Mouse (Mus musculus): ENCODE data around the gene Clmn. TPM values are rescaled to one million over a fixed set of nuclear protein-coding genes. Genes with fewer than 3 reads are reported as not detected.

Gene Clmn
- total RNA-seq, 2 experiments from 2014 or later = 2.8 to 3.5 TPM

DNA sequence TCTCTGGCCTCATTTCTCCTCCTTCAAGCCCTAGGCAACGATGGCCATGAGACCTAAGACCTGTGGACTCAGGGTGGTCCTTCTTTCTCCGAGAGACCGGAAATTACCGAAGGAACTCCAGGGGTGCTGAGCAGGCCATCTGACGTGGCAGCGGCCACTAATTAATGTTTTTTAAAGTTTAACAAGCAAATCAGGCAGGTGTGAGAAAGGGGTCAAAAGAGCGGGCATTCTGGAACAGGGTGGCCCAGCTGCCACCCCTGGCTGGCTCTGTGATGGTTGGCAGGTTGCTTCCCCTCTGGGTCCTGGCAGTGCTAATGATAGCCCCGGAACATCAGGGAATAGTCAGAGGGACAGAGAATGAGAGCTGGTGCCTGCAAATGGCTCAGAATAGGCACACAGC is 42.7 kb downstream of the Clmn start:
- intact Hi-C loops (cut with DNase I) = loop anchor here (5.0 kb wide), 1 partner anchor 210 kb away; the partner anchor contains the start of gene Glrx5
- DNase-seq (ENCODE audit: low spot score) = no peak

DNA sequence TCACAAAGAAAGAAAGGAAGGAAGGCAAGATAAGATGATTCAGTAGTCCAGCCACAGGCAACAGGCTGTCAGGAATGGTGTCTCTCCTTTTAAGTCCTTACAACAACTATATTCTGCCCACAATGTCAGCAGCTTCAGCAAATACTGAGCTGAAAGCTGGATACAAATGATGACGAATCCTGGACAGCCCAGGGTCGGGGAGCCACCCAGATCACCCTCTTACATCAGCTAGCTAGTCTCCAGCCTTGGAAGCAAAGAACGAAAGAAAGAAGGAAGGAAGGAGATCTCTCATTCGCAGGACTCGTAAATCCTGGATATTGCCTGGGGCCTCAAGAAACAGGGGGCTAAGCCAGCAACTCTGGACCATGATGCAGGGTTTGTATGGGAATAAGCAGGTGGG is 44.8 kb downstream of the Clmn start:
- DNase-seq (ENCODE audit: low spot score) = no peak
- intact Hi-C loops (cut with DNase I) = loop anchor here (5.0 kb wide), 1 partner anchor 212 kb away; the partner anchor contains the start of gene Glrx5

DNA sequence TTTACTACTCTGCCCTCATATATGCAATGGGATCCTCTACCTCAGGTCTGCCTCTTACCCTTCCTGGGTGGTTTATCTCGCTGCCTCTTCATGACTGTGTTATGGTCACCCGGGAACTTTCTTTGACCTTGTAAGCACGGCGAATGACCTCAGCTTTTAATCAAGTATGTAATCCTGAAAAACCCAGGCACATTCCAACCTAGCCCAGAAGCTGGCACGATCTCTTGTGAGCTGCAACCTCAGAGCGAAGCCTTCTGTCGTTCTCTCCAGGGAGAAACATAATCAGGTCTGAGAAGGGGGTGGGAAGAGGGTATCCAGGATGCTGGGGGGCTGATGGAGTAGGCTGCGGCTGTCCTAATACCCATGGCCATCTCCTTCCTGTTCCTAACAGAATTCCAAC is 45.8 kb downstream of the Clmn start:
- no peak for DNase-seq (ENCODE audit: low spot score)
- intact Hi-C loops (cut with DNase I) = no loop called here

DNA sequence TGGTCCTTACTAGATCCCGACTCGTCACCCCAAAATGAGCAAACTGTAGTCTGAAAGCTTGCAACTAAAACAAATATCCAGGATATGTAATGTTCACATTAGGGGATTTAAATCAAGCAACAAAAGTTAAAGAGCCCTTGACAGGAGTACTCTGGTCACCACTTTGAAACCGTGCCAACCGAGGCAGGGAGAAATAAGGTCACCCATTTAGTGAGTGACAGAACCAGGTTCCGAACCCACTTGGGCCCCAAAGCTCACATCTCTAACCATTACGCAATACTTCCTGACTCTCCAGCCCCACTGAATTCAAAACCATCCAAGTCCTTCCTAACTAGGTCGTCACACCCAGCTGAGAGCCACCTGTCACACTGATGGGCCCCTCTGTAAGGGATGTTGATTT is 46.8 kb downstream of the Clmn start:
- DNase-seq (ENCODE audit: low spot score) = no peak
- intact Hi-C loops (cut with DNase I) = no loop called here

DNA sequence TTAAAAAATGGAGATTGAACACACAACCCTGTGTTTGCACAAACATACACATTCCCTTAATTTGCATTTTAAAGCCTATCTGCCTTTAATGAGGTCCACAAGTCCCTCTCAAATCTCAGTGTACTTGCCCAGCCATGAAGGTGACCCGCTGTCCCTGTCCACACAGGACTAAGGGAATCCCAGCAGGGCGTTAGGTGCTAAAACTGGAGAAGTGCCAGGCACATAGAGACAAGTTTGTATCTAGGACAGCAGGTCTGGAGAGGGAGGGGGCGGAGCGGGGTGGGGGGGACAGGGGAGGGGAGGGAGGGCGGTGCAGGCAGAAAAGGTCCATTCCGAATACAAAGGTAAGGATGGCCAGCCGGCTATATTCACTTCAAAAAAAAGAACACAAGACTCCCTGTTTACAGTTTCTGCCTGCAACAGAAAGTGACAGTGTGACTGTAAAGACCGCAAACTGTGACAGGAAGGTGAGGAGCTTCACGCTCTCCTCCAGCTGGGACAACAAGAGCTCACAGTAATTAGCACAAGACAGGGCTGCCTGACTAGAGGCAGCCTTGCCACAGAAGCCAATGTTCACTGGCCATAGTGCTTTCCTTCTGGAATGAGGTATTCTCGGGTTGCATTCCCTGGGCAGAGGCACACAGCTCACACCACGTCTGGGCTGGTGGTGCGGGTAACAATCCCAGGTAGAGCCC is 47.6 kb downstream of the Clmn start:
- intact Hi-C loops (cut with DNase I) = no loop called here
- no peak for DNase-seq (ENCODE audit: low spot score)

DNA sequence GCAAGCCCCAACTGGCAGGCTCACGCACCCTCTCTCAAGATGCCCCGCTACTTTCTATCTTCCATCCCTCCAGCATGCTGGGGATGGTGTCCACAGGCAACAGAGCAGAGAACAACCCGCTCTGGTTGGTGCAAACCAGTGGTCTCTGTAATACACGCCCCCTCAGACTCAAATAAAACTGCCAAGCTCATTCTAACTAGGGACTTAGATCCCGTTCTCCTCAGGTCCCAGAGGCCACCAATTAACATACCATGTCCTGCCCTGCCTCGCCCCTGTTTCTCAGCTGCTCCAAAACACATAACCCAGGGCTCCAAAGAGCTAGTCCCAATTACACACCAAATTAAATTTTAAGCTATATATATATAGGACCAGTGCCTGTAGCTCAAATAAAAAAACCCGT is 50.6 kb downstream of the Clmn start:
- intact Hi-C loops (cut with DNase I) = no loop called here
- no peak for DNase-seq (ENCODE audit: low spot score)

DNA sequence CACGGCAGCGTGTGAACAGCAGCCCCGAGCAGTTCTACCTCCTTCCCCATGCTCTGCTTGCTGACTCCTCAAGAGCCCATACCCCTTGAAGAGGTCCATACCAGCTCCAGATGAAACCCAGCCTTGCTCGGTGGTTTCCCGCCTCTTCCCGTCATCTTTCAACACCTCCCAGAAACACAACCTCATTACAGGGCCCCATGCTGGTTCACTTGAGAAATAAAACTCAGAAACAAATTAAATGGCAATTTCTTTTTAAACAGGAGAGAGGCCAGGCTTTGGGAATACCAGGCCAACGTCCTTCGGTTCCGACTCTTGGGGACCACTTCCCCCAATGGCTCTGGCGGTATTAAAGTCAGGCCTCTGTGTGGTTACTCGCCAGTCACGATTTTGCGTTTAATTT is 51.1 kb downstream of the Clmn start:
- no peak for DNase-seq (ENCODE audit: low spot score)
- intact Hi-C loops (cut with DNase I) = no loop called here

DNA sequence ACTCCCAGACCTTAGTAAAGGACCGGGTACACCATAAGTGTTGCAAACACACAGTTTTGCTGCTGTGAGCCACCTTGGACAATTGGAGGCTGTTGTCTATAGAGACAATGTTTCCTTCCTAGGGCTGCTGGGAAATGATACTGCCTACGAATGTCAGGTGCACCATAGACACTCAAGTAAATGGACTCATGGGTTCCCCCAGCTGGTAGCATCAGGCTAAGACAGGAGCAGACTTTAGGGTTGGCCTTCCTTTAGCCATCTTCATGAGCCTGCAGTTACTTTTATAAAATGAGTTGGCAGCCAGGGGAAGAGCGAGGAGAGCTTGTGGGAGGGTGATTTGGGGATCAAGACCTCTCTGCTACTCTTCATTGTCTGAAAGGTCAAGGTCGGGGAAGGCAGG is 52.2 kb downstream of the Clmn start:
- intact Hi-C loops (cut with DNase I) = no loop called here

DNA sequence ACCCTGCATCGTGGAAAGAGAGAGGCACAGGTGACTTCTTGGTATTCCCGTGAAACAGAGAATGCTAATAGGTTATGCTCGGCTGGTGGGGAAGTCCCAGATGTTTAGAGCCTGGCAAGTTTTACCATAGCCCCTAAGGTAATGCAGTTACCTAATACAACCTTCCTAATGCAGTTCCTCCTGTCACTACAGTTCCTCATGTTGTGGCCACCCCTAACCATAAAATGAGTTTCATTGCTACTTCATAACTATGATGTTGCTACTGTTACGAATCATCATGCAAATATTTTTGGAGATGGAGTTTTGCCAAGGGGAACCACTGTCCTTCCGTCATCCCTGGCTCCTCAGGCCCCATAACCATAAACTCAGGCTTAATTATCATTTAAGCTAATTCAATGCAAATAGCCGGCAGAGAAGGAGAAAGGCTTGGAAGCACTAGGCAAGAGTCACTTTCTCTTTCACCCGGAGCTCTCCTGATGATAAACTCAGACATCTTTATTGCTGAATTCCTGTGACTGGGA is 53.9 kb downstream of the Clmn start:
- no peak for DNase-seq (ENCODE audit: low spot score)
- intact Hi-C loops (cut with DNase I) = no loop called here

More for the DNA sequence above, 52.2 kb downstream of the Clmn start:
- no peak for DNase-seq (ENCODE audit: low spot score)

DNA sequence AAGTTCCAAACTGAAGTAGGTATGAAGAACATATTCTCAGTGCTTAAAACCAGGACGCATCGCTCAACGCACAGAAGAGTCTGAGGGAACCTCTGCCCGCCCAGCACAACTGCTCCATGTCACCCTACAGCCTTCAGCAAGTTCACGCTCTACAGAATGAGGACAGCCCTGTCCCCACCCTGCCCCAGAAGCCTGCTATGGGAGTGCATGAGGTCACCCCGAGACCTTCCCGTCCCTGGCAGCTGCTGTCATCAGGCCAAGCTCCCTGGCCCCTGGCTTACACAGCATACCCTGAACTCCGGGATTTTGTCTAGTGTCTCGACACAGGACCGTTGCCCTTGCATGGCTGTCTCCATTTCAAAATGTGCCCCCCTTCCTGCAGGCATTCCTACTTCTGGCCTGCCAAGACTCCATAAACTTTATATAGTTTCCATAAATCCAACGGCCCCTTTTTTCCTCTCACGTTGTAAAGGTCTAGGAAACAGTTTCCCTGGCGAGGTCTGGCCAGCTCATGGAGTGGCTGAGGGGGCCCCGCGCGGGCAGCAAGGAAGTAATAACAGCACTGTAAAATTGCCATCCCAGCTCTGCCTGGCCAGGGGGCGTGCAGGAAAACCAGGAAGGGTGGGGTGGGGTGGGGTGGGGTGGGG is 56.3 kb downstream of the Clmn start:
- intact Hi-C loops (cut with DNase I) = no loop called here
- no peak for DNase-seq (ENCODE audit: low spot score)

DNA sequence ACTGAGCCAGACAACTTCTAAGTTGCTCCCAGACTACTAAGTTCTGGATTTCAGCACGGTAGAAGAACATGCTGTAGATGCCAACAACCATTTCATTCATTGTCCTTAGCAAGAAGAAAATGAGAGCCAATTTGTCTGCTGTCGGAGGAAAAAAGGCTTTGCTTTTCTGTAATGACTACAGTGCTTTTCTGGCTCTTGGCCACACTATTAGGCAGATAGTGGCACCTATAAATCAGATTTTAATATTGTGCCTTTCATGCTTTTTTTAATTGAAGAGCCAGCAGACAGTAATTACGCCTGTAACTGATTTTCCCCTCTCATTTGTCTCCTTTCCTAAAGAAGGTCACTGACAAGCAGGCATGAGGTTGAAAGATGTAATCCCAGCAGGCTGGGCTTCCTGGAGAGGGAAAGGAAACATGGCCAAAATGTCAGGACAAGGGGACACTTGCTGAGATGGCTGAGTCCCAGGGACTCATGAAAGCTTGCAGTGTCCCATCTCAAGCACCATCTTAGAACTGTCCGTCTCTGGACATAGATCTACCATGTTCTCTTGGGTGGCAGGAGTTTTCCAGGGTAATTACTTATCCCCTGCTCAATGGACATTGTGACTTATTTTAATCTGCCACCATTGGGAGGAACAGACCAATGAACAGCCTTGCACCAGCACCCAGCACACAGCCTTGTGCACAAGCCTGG is 58.0 kb downstream of the Clmn start:
- DNase-seq (ENCODE audit: low spot score) = no peak
- intact Hi-C loops (cut with DNase I) = no loop called here

DNA sequence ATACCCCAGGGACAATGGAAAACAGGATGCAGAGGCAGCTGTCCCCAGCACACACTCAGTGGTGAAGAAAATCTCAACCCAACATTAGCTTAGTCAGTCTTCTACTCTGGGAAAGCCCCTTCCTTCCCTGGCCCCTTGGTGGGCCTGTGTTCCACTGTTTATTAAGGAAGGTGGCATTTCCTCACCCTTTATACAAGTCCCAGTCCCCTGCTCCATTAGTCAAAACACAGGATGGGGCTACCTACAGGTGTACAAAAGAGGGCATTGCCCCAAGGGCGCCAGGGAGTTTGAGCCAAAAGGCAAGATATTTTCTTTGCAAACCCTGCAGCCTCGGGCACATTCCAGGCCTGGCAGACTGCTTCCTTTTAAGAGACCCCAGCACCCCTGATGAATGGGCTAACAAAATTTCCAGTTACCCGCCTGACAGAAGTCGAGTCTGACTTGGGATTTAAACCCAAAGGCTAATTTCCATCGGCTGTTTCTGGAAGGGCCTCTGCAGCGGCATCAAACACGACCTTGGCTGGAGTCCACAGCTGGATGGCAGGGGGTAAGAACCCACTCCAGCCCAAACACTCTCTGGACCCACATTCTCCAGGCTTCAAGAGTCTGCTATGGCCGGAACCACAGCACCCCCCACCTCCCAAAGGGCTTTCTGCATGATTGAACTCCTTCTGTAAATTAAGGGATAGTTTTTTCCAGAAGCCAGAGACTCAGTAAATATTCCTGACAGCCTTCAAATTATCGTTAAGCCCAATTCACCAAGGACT is 63.2 kb downstream of the Clmn start:
- intact Hi-C loops (cut with DNase I) = no loop called here
- no peak for DNase-seq (ENCODE audit: low spot score)

DNA sequence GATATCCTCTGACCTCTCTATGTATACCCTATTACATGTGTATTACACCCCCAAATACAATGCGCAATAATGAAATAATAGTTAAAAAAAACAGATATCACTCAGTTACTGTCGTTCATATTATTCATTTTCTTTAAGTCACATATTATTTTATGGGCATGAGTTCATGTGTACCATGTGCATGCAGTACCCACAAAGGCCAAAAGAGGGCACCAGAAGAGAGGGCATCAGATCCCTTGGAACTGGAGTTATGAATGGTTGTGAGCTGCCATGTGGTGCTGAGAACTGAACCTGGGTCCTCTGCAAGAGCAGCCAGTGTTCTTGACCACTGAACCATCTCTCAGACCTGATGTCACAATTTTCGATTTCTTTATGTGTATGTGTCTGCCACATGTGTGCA is 65.5 kb downstream of the Clmn start:
- intact Hi-C loops (cut with DNase I) = no loop called here
- DNase-seq (ENCODE audit: low spot score) = no peak

DNA sequence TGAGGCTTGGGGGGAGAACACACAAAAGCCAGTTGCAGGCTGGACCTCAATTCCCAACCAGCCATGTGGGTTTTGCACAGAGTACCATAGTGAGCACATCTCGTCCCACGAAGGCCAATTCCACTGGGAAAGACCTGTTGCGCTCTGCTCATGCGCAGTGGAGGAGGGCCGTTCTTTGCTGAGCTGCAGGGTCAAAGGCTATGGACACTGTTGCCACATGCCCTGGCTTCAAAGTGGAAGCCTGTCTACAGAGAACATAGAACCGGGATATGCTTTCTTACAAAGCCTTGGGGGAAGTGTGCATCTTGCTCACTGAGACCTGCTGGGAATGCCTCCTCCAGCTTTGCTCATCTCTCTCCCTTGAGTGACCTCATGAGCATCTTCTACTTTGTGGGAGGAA is 67.0 kb downstream of the Clmn start:
- intact Hi-C loops (cut with DNase I) = no loop called here

DNA sequence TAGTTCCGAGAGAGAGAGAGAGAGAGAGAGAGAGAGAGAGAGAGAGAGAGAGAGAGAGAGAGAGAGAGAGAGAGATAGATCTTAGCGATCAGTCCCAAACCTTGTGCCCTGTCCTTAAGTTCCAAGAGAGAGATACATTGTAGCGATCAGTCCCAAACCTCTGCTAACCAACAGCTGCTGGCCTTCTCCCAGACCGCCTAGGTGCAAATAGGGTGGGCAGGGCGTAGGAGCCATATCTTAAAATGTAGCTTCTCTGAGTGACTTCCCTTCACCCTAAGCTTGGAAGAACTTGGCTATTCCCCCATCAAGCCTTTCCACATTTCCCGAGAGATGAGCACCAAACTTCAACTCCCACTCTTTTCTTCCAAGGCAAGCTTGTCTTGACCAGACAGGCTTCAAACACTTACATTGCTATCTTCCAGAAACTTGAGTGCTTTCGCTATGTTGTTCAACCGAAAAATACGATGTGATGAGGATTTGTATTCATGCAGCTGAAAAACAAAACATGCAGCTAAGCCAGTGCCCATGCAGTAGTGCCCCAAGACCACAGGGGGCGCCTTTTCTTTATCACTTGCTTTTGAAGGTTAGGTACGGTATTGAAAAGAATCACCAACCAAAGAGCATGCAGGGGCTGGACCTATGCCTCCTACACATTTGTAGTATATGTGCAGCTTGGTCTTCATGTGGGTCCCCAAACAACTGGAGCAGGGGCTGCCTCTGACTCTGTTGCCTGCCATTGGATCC is 68.1 kb downstream of the Clmn start:
- no peak for DNase-seq (ENCODE audit: low spot score)

More for the DNA sequence above, 67.0 kb downstream of the Clmn start:
- DNase-seq (ENCODE audit: low spot score) = no peak

DNA sequence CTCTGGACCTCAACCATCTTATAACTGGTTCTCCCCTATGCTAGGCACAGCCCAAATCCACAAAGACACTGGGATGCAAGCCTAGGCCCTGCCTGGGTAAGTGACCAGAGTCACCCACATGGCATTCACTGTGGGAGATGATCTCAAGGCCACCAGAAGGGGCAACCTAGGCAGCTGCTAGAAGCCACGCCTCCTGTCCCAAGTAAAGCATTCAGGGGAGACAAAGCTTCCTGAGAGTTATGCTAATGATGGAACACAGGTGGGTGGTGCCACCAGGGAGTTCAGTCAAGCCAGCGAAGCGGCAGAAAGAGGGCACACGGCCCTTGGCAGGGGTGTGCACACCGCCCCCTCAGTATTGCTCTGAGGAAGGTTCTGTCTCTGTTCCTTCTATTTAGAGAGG is 69.9 kb downstream of the Clmn start:
- intact Hi-C loops (cut with DNase I) = no loop called here
- no peak for DNase-seq (ENCODE audit: low spot score)

More for the DNA sequence above, 68.1 kb downstream of the Clmn start:
- intact Hi-C loops (cut with DNase I) = no loop called here

DNA sequence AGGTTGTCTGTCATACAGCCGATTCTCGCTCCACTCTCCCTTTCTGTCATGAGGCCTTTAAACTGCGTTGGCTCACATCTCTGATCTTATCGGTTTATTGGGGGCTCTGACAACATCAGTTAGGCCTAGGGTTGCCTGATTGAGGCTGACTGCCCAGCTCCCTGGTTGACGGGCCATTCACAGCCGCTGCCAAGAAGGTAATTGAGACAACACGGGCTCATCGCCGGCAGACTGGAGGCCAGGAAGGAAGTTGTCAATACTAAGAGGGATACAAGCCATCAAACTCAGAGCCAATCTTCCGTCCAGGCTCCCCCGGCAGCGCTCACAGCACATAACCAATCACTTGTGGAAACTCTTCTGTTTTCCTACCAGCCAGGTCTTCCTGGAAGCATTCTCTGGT is 71.4 kb downstream of the Clmn start:
- no peak for DNase-seq (ENCODE audit: low spot score)
- intact Hi-C loops (cut with DNase I) = no loop called here

DNA sequence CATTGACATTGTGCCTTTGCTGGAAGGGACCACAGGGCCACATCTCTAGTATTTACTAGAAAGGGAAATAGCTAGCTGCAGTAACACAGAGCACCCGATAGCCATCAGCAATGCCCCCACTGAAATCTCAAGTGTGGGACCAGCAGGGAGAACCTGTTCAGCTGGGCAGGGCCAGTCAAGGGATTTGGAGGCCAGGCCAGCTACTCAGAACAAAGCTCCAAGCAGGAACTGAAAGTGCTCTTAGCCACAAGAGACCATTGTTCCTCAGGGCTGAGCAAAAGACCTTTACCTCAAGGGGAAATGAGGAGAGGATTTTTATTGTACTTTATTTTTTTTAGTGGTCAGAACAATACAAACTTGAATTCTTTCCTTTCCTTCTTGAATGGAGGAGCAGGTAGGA is 87.3 kb downstream of the Clmn start:
- no peak for DNase-seq (ENCODE audit: low spot score)
- intact Hi-C loops (cut with DNase I) = no loop called here

DNA sequence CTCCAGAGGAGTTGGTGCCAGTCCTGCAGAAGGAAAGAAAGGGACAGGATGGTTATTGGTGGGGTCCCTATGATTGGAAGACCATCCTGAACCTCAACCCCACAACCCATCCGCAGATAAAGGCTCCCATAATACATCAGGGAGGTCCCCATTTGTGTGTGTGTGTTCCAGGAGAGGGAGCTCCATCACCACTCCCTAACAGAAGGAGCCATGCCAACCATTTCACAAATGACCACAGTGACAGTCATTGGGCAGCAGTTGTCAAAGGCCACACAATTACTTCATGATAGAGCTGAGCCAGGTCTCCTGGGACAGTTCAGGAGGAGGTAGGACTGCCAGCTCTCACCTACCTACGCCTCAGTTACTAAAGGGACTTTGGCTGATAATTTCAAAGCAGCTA is 92.9 kb downstream of the Clmn start:
- DNase-seq (ENCODE audit: low spot score) = no peak
- intact Hi-C loops (cut with DNase I) = loop anchor here (5.0 kb wide), 1 partner anchor 165 kb away; no protein-coding TSS in a partner anchor
